In genomic region chr12:70833050-70833449, GRCm38 (mm10) we compare ENCODE assay signal across 15 mouse cellular contexts. TPM values are rescaled to one million over a fixed set of nuclear protein-coding genes. Genes with fewer than 3 reads are reported as not detected.
DNase-seq lines count a peak whose midpoint lies in the region; ATAC-seq and TF ChIP-seq lines count a peak whose summit lies in the region.
"Had no signal": no experiment of that assay in that cellular context is flagged by ENCODE, and none has a peak within 500 bp of the region (broad histone marks: within the 10 kb centered on the region; RNA-seq: fewer than 3 reads in every experiment).

No protein-coding gene starts in this region.

- no peak overlapping the region for H3K4me3 ChIP-seq in cerebellum, adult 2 months (replicated peaks; ENCODE audit: insufficient read depth, low read depth, low read length)
- H3K4me3 ChIP-seq in gastrocnemius, adult 2 months, result no peak overlapping the region
- H3K4me3 ChIP-seq: embryonic facial prominence, embryonic 10.5 days; embryonic facial prominence, embryonic 12.5 days; forebrain, embryonic 10.5 days; forebrain, embryonic 12.5 days had no signal

- no peak for TF ChIP-seq POLR2A in cerebellum, adult 2 months (IDR thresholded peaks at IDR 0.05; ENCODE audit: borderline replicate concordance, insufficient read depth, low read length)

- peaks cover 22% of the 10 kb centered on the region for H3K4me1 ChIP-seq in cerebellum, adult 2 months (ENCODE audit: control insufficient read depth, insufficient read depth, low read length)

- intact Hi-C loops in gastrocnemius, adult 2 months (cut with DNase I), result no loop called here

- DNase-seq in cerebellum, adult 2 months, result peak; percentile 32 to 66
- no peak for DNase-seq in cerebellum, adult 8-10 months
- DNase-seq in gastrocnemius, adult 2 months, result peak; percentile 39
- no peak for DNase-seq in gastrocnemius, postnatal 25 days
- DNase-seq: adrenal gland, adult 2 months; adrenal gland, postnatal 10 days; adrenal gland, postnatal 25 days; cerebellum, adult 11 months had no signal

- no peak for TF ChIP-seq CTCF in cerebellum, adult 2 months (IDR thresholded peaks at IDR 0.05; ENCODE audit: borderline replicate concordance, insufficient read depth, low read depth, low read length)
- TF ChIP-seq CTCF in gastrocnemius, adult 2 months (IDR thresholded peaks at IDR 0.05), result no peak

- H3K27ac ChIP-seq in cerebellum, adult 2 months (ENCODE audit: insufficient read depth, low read length), result no peak overlapping the region
- peak overlapping the region; percentile 4; the same call in 1 of the 2 replicates for H3K27ac ChIP-seq in gastrocnemius, adult 2 months
- H3K27ac ChIP-seq: embryonic facial prominence, embryonic 10.5 days; embryonic facial prominence, embryonic 12.5 days; forebrain, embryonic 10.5 days; forebrain, embryonic 12.5 days had no signal

- ATAC-seq in erythroid progenitor cell, adult 5-6 weeks (replicated peaks; ENCODE audit: low FRiP score, poor library complexity, severe bottlenecking), result no peak
- ATAC-seq: forebrain, embryonic 14.5 days; forebrain, embryonic 16.5 days had no signal

- 79% methylated on average over 3 of the region's 3 CpGs for WGBS in cerebellum, adult 2 months

- no peaks in the 10 kb centered on the region for H3K27me3 ChIP-seq in cerebellum, adult 2 months (ENCODE audit: control insufficient read depth, insufficient read depth, low read length)
- H3K27me3 ChIP-seq: embryonic facial prominence, embryonic 12.5 days; forebrain, embryonic 12.5 days had no signal

RNA-seq across cellular contexts. Expression of gene Frmd6, which starts 7.7 kb away (rescaled TPM):
- 11.2 and 14.2 TPM in 2 replicates for polyA plus RNA-seq in cerebellum, adult 2 months (2012; rRNA removed)
- total RNA-seq in gastrocnemius, adult 2 months (2021), result 10 to 100 TPM in 1 of 2 experiments, 1 to 10 TPM in 1; 9.8 to 14.2 TPM
- total RNA-seq in gastrocnemius, postnatal 25 days (2021), result 10 to 100 TPM; 13.6 to 16.1 TPM
- 0.42 and 1.4 TPM in 2 replicates for total RNA-seq in erythroid progenitor cell, adult 5-6 weeks (2015; ENCODE audit: low replicate concordance)
- 2.3 and 3.2 TPM in 2 replicates for total RNA-seq in erythroid progenitor cell, adult 5-6 weeks (2017; ENCODE audit: low replicate concordance)

Comparison
In these comparisons a context has a peak if more than half of its experiments do, and no peak if none do; other contexts are left out.
1. DNase-seq: peak in cerebellum, adult 2 months (2 of 2) and gastrocnemius, adult 2 months (single experiment); none in cerebellum, adult 8-10 months (single experiment) and gastrocnemius, postnatal 25 days (single experiment).